Mouse (Mus musculus) liver, postnatal 0 days (tissue): Measurements from ENCODE around the gene Apaf1.

Experiments
- CTCF ChIP-seq: sonication (generic); IDR thresholded peaks from 2 replicates; pipeline ENCODE4 v1.5.1; 2016; ENCODE audit warnings: antibody characterized with exemption, low read depth
- EP300 ChIP-seq: IDR thresholded peaks from 2 replicates; pipeline ENCODE4 v1.6.1; 2016; ENCODE audit warnings: antibody characterized with exemption, low read depth, mild to moderate bottlenecking

DNA sequence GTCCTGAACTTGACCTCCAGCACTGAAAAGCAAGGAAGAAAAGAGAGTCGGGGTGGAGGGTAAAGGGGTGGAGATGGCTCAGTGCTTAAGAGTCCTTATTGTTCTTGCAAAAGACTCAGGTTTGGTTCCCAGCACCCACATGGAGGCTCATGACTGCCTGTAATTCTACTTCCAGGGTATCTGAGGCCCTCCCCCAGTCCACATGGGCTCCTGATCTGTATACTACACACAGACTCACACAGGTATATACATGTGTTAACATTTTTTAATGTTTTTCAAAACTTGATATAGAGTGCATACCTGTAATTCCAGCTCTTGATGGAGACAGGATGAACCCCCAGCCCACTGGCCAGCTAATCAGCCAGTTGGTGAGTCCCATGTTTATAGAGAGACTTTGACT lies 17.5 kb upstream of the Apaf1 start:
- TF ChIP-seq EP300 (no peak), CTCF (no peak)
